Mouse (Mus musculus): Measurements from ENCODE around the gene Zfp296.
"Not testable (repeated sequence)": the region's sequence is repeated elsewhere in the genome, so short reads cannot be mapped to it uniquely, and the experiment has no call there.

Gene Zfp296

GRCm38 (mm10) chr7:19562643-19563410 is 14.3 kb upstream of the Zfp296 start, which contains the start of gene Ppp1r37:
Gene Ppp1r37 (minus strand): TSS chr7:19563076.
- no peak for DNase-seq (ENCODE audit: low spot score)

- no peak for DNase-seq (ENCODE audit: low spot score)
Measured at GRCm38 (mm10) chr7:19563884-19564283, 13.2 kb upstream of the Zfp296 start.

- DNase-seq (ENCODE audit: low spot score) = no peak
Measured at GRCm38 (mm10) chr7:19564455-19564854, 12.6 kb upstream of the Zfp296 start.

GRCm38 (mm10) chr7:19565803-19566202 is 11.3 kb upstream of the Zfp296 start:
- no peak for DNase-seq (ENCODE audit: low spot score)

- DNase-seq (ENCODE audit: low spot score) = no peak
Measured at GRCm38 (mm10) chr7:19567426-19567825, 9.7 kb upstream of the Zfp296 start.

- DNase-seq (ENCODE audit: low spot score) = no peak
Measured at GRCm38 (mm10) chr7:19569647-19570046, 7.4 kb upstream of the Zfp296 start.

GRCm38 (mm10) chr7:19572926-19573775 is 3.9 kb upstream of the Zfp296 start:
- DNase-seq (ENCODE audit: low spot score) = peak; percentile 89

GRCm38 (mm10) chr7:19573776-19574140 is 3.3 kb upstream of the Zfp296 start:
- no peak for DNase-seq (ENCODE audit: low spot score)

- DNase-seq (ENCODE audit: low spot score) = no peak
Measured at GRCm38 (mm10) chr7:19575559-19575958, 1.5 kb upstream of the Zfp296 start.

- DNase-seq (ENCODE audit: low spot score) = no peak
Measured at GRCm38 (mm10) chr7:19577877-19578414, 859 bp downstream of the Zfp296 start.

- no peak for DNase-seq (ENCODE audit: low spot score)
Measured at GRCm38 (mm10) chr7:19578436-19578835, 1.3 kb downstream of the Zfp296 start.

GRCm38 (mm10) chr7:19579751-19580150 is 2.7 kb downstream of the Zfp296 start:
- DNase-seq (ENCODE audit: low spot score) = no peak

GRCm38 (mm10) chr7:19580634-19581033 is 3.5 kb downstream of the Zfp296 start:
- DNase-seq (ENCODE audit: low spot score) = no peak

GRCm38 (mm10) chr7:19586269-19586668 is 9.2 kb downstream of the Zfp296 start:
- DNase-seq (ENCODE audit: low spot score) = no peak

- peak; percentile 77 for DNase-seq (ENCODE audit: low spot score)
Measured at GRCm38 (mm10) chr7:19589207-19589606, 12.1 kb downstream of the Zfp296 start.

GRCm38 (mm10) chr7:19589917-19590316 is 12.8 kb downstream of the Zfp296 start:
- DNase-seq (ENCODE audit: low spot score) = peak; percentile 83

GRCm38 (mm10) chr7:19593061-19593730 is 16.1 kb downstream of the Zfp296 start:
- no peak for DNase-seq (ENCODE audit: low spot score)

GRCm38 (mm10) chr7:19600562-19600961 is 23.5 kb downstream of the Zfp296 start:
- DNase-seq (ENCODE audit: low spot score) = no peak

GRCm38 (mm10) chr7:19603055-19603454 is 26.0 kb downstream of the Zfp296 start:
- DNase-seq (ENCODE audit: low spot score) = no peak

- DNase-seq (ENCODE audit: low spot score) = peak; percentile 99
Measured at GRCm38 (mm10) chr7:19603849-19604605, 26.9 kb downstream of the Zfp296 start, which contains the start of gene Clasrp. Gene Clasrp (minus strand): TSS chr7:19604486.

GRCm38 (mm10) chr7:19604606-19605214 is 27.6 kb downstream of the Zfp296 start:
- DNase-seq (ENCODE audit: low spot score) = not testable (repeated sequence)

All from testis, postnatal 10 days (tissue).